Mouse (Mus musculus): ENCODE measurements at regions not wholly inside any gene's neighbourhood (a gene's known extent, or its start where the extent isn't known, plus 50 kb on each side); places are given as distances from the start of the nearest gene placed in this dataset.

- DNase-seq (ENCODE audit: low spot score): no peak
- Histone ChIP-seq H3K27me3 (ENCODE audit: low read depth, poor library complexity, severe bottlenecking) (no peaks in the 10 kb centered on the region), H3K4me3 (no peak overlapping the region), H3K36me3 (no peaks in the 10 kb centered on the region), H3K4me1 (peaks cover 30% of the 10 kb centered on the region), H3K27ac (no peak overlapping the region), H3K9me3 (replicated peaks) (no peaks in the 10 kb centered on the region)
- WGBS: 91% methylated on average over 1 of the region's 1 CpGs
Observed at GRCm38 (mm10) chr12:25244666-25245065, 147.7 kb upstream of the Id2 start.

- DNase-seq (ENCODE audit: low spot score): no peak
- Histone ChIP-seq H3K4me1 (peaks cover 23% of the 10 kb centered on the region), H3K9me3 (replicated peaks) (no peaks in the 10 kb centered on the region), H3K27me3 (ENCODE audit: low read depth, poor library complexity, severe bottlenecking) (no peaks in the 10 kb centered on the region), H3K27ac (no peak overlapping the region), H3K36me3 (no peaks in the 10 kb centered on the region), H3K4me3 (no peak overlapping the region)
- 74% methylated on average over 1 of the region's 1 CpGs for WGBS
Observed at GRCm38 (mm10) chr12:25243901-25244300, 147.0 kb upstream of the Id2 start.

GRCm38 (mm10) chr12:25242369-25242768, 145.4 kb upstream of the Id2 start:
- Histone ChIP-seq H3K9me3 (replicated peaks) (no peaks in the 10 kb centered on the region), H3K27ac (no peak overlapping the region), H3K4me3 (no peak overlapping the region), H3K36me3 (no peaks in the 10 kb centered on the region), H3K4me1 (peaks cover 13% of the 10 kb centered on the region), H3K27me3 (ENCODE audit: low read depth, poor library complexity, severe bottlenecking) (no peaks in the 10 kb centered on the region)
- DNase-seq (ENCODE audit: low spot score): no peak
- WGBS: 72% methylated on average over 3 of the region's 3 CpGs

- Histone ChIP-seq H3K9me3 (replicated peaks) (no peaks in the 10 kb centered on the region), H3K4me1 (peaks cover 13% of the 10 kb centered on the region), H3K4me3 (no peak overlapping the region), H3K36me3 (no peaks in the 10 kb centered on the region), H3K27me3 (ENCODE audit: low read depth, poor library complexity, severe bottlenecking) (no peaks in the 10 kb centered on the region), H3K27ac (no peak overlapping the region)
- no peak for DNase-seq (ENCODE audit: low spot score)
- WGBS: 90% methylated on average over 3 of the region's 3 CpGs
Observed at GRCm38 (mm10) chr12:25241675-25242074, 144.7 kb upstream of the Id2 start.

- no peaks in the 10 kb centered on the region for H3K27me3 ChIP-seq (ENCODE audit: low read depth, poor library complexity, severe bottlenecking)
- 49% methylated on average over 3 of the region's 3 CpGs for WGBS
- H3K4me1 ChIP-seq: peaks cover 13% of the 10 kb centered on the region
- DNase-seq (ENCODE audit: low spot score): no peak
- H3K9me3 ChIP-seq (replicated peaks): no peaks in the 10 kb centered on the region
- no peak overlapping the region for H3K4me3 ChIP-seq
- H3K27ac ChIP-seq: peak overlapping the region; percentile 58
- no peaks in the 10 kb centered on the region for H3K36me3 ChIP-seq
Observed at GRCm38 (mm10) chr12:25240796-25241195, 143.9 kb upstream of the Id2 start.

GRCm38 (mm10) chr12:25240142-25240541, 143.2 kb upstream of the Id2 start:
- no peaks in the 10 kb centered on the region for H3K36me3 ChIP-seq
- H3K9me3 ChIP-seq (replicated peaks): no peaks in the 10 kb centered on the region
- no peak for DNase-seq (ENCODE audit: low spot score)
- H3K27me3 ChIP-seq (ENCODE audit: low read depth, poor library complexity, severe bottlenecking): no peaks in the 10 kb centered on the region
- H3K4me1 ChIP-seq: peaks cover 16% of the 10 kb centered on the region
- peak overlapping the region; percentile 58 for H3K27ac ChIP-seq
- no peak overlapping the region for H3K4me3 ChIP-seq
- 53% methylated on average over 12 of the region's 12 CpGs for WGBS

- H3K27ac ChIP-seq: no peak overlapping the region
- 0 out of 2 replicates have a peak, but pooled peaks cover 4% of the 10 kb centered on the region for H3K27me3 ChIP-seq (ENCODE audit: low read depth, poor library complexity, severe bottlenecking)
- no peak overlapping the region for H3K4me3 ChIP-seq
- no peaks in the 10 kb centered on the region for H3K9me3 ChIP-seq (replicated peaks)
- 56% methylated on average over 8 of the region's 8 CpGs for WGBS
- H3K36me3 ChIP-seq: no peaks in the 10 kb centered on the region
- DNase-seq (ENCODE audit: low spot score): no peak
- peaks cover 21% of the 10 kb centered on the region for H3K4me1 ChIP-seq
Observed at GRCm38 (mm10) chr12:25235071-25235470, 138.1 kb upstream of the Id2 start.

GRCm38 (mm10) chr12:25234636-25235035, 137.7 kb upstream of the Id2 start:
- Histone ChIP-seq H3K27ac (no peak overlapping the region), H3K4me1 (peaks cover 19% of the 10 kb centered on the region), H3K9me3 (replicated peaks) (no peaks in the 10 kb centered on the region), H3K36me3 (no peaks in the 10 kb centered on the region), H3K4me3 (no peak overlapping the region), H3K27me3 (ENCODE audit: low read depth, poor library complexity, severe bottlenecking) (0 out of 2 replicates have a peak, but pooled peaks cover 4% of the 10 kb centered on the region)
- DNase-seq (ENCODE audit: low spot score): no peak
- 86% methylated on average over 3 of the region's 3 CpGs for WGBS

- 79% methylated on average over 4 of the region's 4 CpGs for WGBS
- Histone ChIP-seq H3K27ac (no peak overlapping the region), H3K36me3 (no peaks in the 10 kb centered on the region), H3K27me3 (ENCODE audit: low read depth, poor library complexity, severe bottlenecking) (0 out of 2 replicates have a peak, but pooled peaks cover 4% of the 10 kb centered on the region), H3K9me3 (replicated peaks) (no peaks in the 10 kb centered on the region), H3K4me1 (peaks cover 19% of the 10 kb centered on the region), H3K4me3 (no peak overlapping the region)
- no peak for DNase-seq (ENCODE audit: low spot score)
Observed at GRCm38 (mm10) chr12:25233027-25233535, 136.1 kb upstream of the Id2 start.

GRCm38 (mm10) chr12:25232358-25233026, 135.6 kb upstream of the Id2 start:
- Histone ChIP-seq H3K27ac (no peak overlapping the region), H3K36me3 (no peaks in the 10 kb centered on the region), H3K27me3 (ENCODE audit: low read depth, poor library complexity, severe bottlenecking) (0 out of 2 replicates have a peak, but pooled peaks cover 4% of the 10 kb centered on the region), H3K4me3 (no peak overlapping the region), H3K4me1 (peaks cover 19% of the 10 kb centered on the region), H3K9me3 (replicated peaks) (no peaks in the 10 kb centered on the region)
- 86% methylated on average over 5 of the region's 5 CpGs for WGBS
- no peak for DNase-seq (ENCODE audit: low spot score)

GRCm38 (mm10) chr12:25228708-25229107, 131.8 kb upstream of the Id2 start:
- Histone ChIP-seq H3K4me3 (no peak overlapping the region), H3K4me1 (0 out of 2 replicates have a peak, but pooled peaks cover 4% of the 10 kb centered on the region), H3K9me3 (replicated peaks) (no peaks in the 10 kb centered on the region), H3K27me3 (ENCODE audit: low read depth, poor library complexity, severe bottlenecking) (0 out of 2 replicates have a peak, but pooled peaks cover 4% of the 10 kb centered on the region), H3K27ac (no peak overlapping the region), H3K36me3 (no peaks in the 10 kb centered on the region)
- WGBS: 92% methylated on average over 2 of the region's 2 CpGs
- DNase-seq (ENCODE audit: low spot score): no peak

- 0 out of 2 replicates have a peak, but pooled peaks cover 1% of the 10 kb centered on the region for H3K4me1 ChIP-seq
- no peak overlapping the region for H3K4me3 ChIP-seq
- 0 out of 2 replicates have a peak, but pooled peaks cover 4% of the 10 kb centered on the region for H3K27me3 ChIP-seq (ENCODE audit: low read depth, poor library complexity, severe bottlenecking)
- no peaks in the 10 kb centered on the region for H3K36me3 ChIP-seq
- no peak for DNase-seq (ENCODE audit: low spot score)
- no peak overlapping the region for H3K27ac ChIP-seq
- WGBS: 94% methylated on average over 4 of the region's 4 CpGs
- H3K9me3 ChIP-seq (replicated peaks): no peaks in the 10 kb centered on the region
Observed at GRCm38 (mm10) chr12:25227736-25228135, 130.8 kb upstream of the Id2 start.

GRCm38 (mm10) chr12:25224644-25225043, 127.7 kb upstream of the Id2 start:
- peaks cover 10% of the 10 kb centered on the region for H3K4me1 ChIP-seq
- no peaks in the 10 kb centered on the region for H3K27me3 ChIP-seq (ENCODE audit: low read depth, poor library complexity, severe bottlenecking)
- H3K9me3 ChIP-seq (replicated peaks): no peaks in the 10 kb centered on the region
- H3K4me3 ChIP-seq: no peak overlapping the region
- 82% methylated on average over 4 of the region's 4 CpGs for WGBS
- H3K27ac ChIP-seq: no peak overlapping the region
- DNase-seq (ENCODE audit: low spot score): no peak
- no peaks in the 10 kb centered on the region for H3K36me3 ChIP-seq
